Mouse (Mus musculus) A20 (cell line): ENCODE results near the gene Arpc2.

ENCODE experiments used
- DNase-seq: peaks from one replicate; pipeline ENCODE4 v3.0.0-alpha.2; 2011; ENCODE audit warnings: low read depth, low spot score

Gene Arpc2

GRCm38 (mm10) chr1:74239162-74239561 is 3.3 kb downstream of the Arpc2 start:
- peak; percentile 53 for DNase-seq

GRCm38 (mm10) chr1:74239618-74240017 is 3.7 kb downstream of the Arpc2 start:
- peak; percentile 56 for DNase-seq

DNA sequence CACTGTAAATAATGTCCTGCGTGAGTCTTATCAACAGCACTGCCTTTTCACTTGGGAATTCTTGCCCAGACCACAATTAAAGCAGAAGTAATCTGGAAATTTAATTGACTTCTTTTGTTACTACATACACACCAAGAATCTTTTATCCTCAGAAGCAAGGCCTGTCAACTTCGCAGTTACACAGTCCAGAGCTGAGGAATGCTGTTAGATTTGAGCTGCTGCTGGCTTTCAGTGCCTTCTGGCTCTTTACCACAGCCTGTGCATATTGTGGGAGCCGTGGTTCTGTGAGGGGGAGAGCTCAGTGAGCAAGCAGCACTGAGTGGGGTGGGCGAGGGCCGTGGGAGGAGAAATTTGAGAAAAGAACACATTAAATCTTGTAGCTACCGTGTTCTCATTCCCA is 4.4 kb downstream of the Arpc2 start:
- no peak for DNase-seq

DNA sequence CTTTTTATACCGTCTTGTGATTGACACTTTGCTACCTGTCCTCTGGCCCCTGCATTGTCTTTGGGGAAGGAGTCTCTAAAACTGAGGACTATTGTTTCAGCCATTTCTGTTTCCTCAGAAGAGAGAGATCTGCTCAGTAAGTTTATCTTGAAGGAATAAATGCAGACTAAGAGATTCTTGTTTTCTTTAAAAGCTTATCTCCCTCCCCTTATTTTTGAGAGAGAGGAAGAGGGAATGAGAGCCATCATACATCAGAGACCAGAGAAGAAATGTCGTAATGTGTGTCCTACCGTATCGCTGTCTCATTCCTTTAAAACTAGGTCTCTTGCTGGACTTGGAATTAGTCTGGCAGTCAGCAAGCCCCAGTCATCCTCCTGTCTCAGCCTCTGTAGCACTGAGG is 4.9 kb downstream of the Arpc2 start:
- DNase-seq, result no peak

DNA sequence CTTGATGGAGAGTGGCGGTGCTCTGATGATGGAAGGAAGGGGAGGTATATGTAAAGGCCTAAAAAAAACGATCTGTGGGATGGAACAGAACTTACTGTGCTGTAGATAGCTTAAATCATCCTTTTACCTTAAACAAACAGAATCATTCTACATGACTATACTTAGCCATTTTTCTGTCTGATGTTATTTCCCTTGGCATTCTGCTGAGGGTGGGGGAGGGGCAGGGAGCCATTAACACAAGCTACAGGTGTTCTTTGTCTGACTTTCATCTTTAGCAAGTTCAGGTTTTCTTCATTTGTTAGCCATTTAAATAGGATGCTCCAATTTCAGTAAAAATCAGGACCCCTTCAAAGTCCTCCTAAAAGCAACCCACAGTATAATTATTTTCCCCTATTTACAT is 9.6 kb downstream of the Arpc2 start:
- peak; percentile 51 for DNase-seq

DNA sequence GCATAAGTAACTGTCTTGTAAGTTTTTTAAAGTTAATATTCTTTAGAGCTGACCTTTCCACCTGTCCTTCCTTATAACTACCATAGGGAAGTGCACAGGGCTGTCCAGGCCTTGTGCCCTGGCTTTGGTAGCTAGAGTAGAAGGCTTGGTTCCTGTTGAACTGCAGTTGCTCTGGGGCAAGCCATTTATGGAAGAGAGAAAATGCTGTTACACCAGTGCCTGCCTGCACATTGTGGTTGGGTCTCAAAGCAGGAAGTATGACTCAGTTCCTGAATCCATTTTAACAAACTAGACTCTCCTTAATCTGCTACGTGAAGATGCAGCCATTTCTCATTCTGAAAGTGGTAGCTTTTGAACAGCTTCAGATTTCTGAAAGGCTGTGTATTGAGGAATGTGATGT is 12.9 kb downstream of the Arpc2 start:
- peak; percentile 85 for DNase-seq

DNA sequence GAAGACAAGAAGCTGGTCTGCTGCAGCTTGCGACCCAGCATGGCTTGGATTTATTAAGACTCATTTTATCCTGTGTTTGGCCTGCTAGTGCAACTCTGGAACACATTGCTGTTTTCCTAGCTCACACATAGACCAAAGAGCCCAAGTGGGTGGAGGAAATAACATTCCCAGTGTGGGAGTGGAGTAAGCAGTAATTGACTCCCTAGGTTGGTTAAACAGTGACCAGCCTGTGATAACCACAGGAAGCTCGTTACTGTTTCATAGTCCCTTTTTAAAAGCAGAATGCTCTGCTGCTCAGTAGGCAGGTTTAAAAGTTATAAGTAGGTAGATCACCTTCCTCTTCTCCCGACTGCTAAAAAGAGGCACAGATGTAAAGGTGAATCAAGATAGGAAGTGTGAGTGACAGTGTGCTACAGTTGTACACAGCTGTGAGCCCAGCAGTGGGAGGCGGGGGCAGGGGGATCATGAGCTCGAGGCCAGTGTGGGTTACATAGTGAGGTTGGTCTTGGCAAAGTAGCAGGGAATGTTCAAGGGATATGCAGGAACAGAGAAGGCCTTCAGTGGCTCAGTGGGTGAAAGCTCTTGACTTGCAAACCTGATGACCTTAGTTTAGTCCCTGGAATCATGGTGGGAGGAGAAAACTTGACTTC is 13.6 kb downstream of the Arpc2 start:
- DNase-seq, result peak; percentile 70

- DNase-seq, result peak; percentile 68
These were observed 14.2 kb downstream of the Arpc2 start for GRCm38 (mm10) chr1:74250096-74250495.

- DNase-seq, result no peak
These were observed 19.9 kb downstream of the Arpc2 start for GRCm38 (mm10) chr1:74255704-74256345.

- DNase-seq, result no peak
These were observed 20.9 kb downstream of the Arpc2 start for GRCm38 (mm10) chr1:74256782-74257181.

GRCm38 (mm10) chr1:74262510-74262909 is 26.6 kb downstream of the Arpc2 start:
- DNase-seq, result no peak

DNA sequence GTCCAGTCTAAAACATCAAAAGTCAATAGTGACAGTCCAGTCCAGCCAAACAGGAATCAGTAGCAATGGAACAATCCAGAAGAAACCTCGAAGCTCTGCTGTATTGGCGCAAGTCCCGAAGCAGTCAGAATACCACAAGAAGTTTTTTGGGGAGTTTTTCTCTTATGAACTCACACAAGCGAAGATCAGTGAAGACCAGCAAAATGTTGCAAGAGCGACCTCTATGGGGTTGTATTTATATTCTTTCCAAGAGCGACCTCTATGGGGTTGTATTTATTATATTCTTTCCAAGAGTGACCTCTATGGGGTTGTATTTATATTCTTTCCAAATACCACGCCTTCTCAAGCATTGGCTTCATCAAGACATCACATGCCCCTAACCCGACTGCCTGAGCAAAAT is 32.9 kb downstream of the Arpc2 start:
- DNase-seq, result peak; percentile 56

DNA sequence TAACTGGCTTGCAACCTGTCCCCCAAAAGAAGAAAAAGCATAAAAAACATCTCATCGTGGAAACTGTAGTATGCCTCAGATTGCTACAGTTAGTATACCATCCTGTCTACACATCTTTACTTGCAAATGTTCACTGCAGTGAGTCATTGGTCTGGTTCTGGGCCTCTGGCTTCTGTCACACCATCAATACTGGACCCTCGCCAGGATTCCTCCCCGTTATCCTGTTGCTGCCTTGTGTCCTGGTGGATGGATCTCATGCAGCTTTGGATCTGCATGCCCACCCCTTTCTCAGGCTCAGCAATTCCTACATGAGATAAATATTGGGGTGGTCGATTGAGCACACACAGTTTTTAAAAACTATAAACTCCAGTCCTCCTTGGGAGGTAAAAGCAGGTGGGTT is 35.8 kb downstream of the Arpc2 start:
- no peak for DNase-seq

- no peak for DNase-seq
These were observed 39.1 kb downstream of the Arpc2 start for GRCm38 (mm10) chr1:74275015-74275414.

GRCm38 (mm10) chr1:74277041-74277440 is 41.2 kb downstream of the Arpc2 start:
- no peak for DNase-seq

DNA sequence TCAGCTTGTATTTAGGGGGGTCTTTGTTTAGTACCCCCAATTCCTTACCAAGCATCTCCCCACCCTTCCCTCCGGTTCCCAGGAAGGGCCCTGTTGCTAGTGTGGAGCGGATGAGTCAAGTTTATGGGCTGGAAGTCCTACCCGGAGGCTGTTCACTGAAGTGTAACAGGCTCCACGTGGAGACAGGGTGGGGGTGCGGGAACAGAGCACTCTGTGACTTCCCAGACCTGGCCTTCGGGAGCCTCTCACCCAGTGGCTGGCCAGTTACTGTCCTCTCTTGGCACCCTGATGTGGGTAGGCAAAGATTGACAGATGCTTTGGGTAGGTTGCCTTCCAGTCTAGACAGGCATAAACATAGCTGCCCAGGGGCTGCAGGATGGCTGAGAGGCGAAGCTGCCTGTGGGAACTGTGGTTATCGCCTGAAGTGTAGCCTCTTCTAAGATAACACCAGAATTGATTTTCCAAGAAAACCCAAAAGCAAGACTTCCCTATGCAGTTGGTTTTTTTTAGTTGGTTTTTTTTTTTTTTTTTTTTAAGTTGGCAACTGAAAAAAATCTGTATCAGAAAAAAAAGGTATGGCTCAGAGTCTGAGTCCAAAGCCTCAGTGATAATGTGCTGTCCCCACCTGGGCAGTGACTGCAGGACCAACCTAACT is 42.1 kb downstream of the Arpc2 start:
- no peak for DNase-seq

- DNase-seq, result no peak
These were observed 42.7 kb downstream of the Arpc2 start, which contains the start of gene Gpbar1 for GRCm38 (mm10) chr1:74278538-74278937. TSS of gene Gpbar1 (plus strand) at chr1:74278550.

GRCm38 (mm10) chr1:74278988-74279387 is 43.1 kb downstream of the Arpc2 start:
- DNase-seq, result no peak

DNA sequence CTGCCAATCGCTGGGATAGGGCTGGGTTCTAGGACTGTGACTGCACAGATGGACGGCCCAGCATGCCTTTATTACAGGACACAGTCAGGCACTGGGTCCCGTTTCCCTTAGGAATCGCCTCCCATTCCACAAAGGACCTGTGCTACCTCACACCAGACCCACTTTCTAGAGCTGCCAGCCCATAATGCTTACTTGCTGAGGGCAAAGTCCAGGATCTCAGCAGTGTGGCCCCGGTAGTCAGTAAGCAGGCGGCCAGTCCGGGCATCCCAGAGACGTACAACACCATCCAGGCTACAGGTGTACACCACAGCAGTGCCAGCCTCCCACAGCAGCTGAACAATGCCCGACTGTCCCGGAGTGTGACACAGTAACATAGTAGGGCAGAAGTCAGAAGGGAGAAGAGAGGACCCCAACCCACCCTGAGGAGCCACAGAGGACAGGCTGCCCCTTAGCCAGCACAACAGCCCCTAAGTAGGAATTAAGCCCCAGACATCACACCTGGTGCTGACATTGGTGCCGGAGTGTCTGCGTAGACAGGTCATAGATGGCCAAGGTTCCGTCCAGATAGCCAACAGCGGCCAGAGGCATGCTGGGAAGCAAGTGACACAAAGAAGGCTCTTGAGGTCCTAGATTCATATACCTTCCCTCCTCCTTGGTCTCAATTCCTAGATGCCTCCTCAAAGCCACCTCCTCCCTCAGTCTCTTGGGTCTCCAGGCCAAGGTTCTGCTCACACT is 44.9 kb downstream of the Arpc2 start:
- no peak for DNase-seq

- DNase-seq, result no peak
These were observed 45.5 kb downstream of the Arpc2 start for GRCm38 (mm10) chr1:74281372-74281771.

- DNase-seq, result no peak
These were observed 46.0 kb downstream of the Arpc2 start for GRCm38 (mm10) chr1:74281886-74282285.

DNA sequence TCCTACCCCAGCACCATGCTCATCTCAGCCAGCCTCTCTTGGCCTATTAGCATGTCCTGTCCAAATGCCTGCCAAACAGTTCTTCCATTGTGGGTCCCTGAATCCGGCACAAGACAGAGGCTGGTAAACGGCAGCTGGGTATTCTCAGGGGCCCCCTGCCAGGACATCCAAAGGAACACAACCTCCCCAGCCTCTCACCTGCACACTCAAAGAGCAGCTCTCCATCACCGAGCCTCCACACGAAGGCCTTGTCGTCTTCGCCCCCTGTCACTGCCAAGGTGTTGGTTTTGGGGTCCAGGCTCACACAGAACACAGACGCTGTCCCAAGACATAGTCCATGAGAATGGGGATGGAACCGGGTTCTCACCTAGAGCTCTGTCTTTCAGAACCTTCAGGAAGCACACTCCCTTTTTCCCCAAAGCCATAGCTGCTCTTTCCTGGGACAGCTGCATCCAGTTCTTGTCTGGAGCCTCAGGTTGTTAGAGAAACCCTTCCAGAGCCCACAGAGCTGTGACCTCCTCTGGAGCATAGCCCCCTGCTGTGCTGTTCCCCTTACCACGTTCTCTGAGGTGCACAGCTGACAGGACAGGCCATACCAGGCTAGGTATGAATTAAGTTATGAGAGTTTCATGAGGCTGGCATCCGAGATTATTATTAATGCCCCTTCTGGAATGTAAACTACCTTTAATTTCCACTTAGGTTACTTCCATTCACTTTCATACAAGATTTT is 47.2 kb downstream of the Arpc2 start:
- DNase-seq, result no peak
